Mouse (Mus musculus) T-cell, adult 2 months (primary cell): Measurements from ENCODE around the gene Vmn1r104.
"Not testable (repeated sequence)": the region's sequence is repeated elsewhere in the genome, so short reads cannot be mapped to it uniquely, and the experiment has no call there.

ENCODE experiments used
- DNase-seq: peaks from one replicate; pipeline ENCODE4 v3.0.0; 2022; ENCODE audit warnings: low spot score

Gene Vmn1r104

GRCm38 (mm10) chr7:20533537-20533936, at the start of gene Vmn1r104:
Vmn1r104 (plus strand) TSS chr7:20533837.
- DNase-seq = not testable (repeated sequence)

- not testable (repeated sequence) for DNase-seq
Measured at GRCm38 (mm10) chr7:20510434-20510833, 23.2 kb upstream of the Vmn1r104 start, which contains the start of gene Vmn1r103. Vmn1r103 (minus strand) TSS chr7:20510534.

GRCm38 (mm10) chr7:20545657-20546056, 12.0 kb downstream of the Vmn1r104 start, which contains the start of gene Gm5726:
Gm5726 (minus strand) TSS chr7:20545757.
- not testable (repeated sequence) for DNase-seq

- DNase-seq = not testable (repeated sequence)
Measured at GRCm38 (mm10) chr7:20576141-20576540, 42.5 kb downstream of the Vmn1r104 start, which contains the start of gene Gm4141. Gm4141 (minus strand) TSS chr7:20576241.
